Comparison of ENCODE assay signal across 14 mouse cellular contexts in genomic region chr9:78720888-78721798, GRCm38 (mm10).
DNase-seq lines count a peak whose midpoint lies in the region; ATAC-seq and TF ChIP-seq lines count a peak whose summit lies in the region.
"Had no signal": no experiment of that assay in that cellular context is flagged by ENCODE, and none has a peak within 500 bp of the region (broad histone marks: within the 10 kb centered on the region; RNA-seq: fewer than 3 reads in every experiment).

No protein-coding gene starts in this region.

- no peak overlapping the region for H3K4me3 ChIP-seq in forebrain, postnatal 0 days (ENCODE audit: low read depth, low read length)
- H3K4me3 ChIP-seq in forebrain, embryonic 10.5 days: no peak overlapping the region
- no peak overlapping the region for H3K4me3 ChIP-seq in layer of hippocampus, adult 2 months
- H3K4me3 ChIP-seq: embryonic facial prominence, embryonic 12.5 days; liver, embryonic 13.5 days had no signal

- WGBS in forebrain, postnatal 0 days: 63% methylated on average over 6 of the region's 6 CpGs
- WGBS in forebrain, embryonic 10.5 days: 79% methylated on average over 6 of the region's 6 CpGs

- ATAC-seq in forebrain, postnatal 0 days: no peak
- ATAC-seq: forebrain, embryonic 16.5 days had no signal

- H3K9ac ChIP-seq in forebrain, postnatal 0 days: no peak overlapping the region
- H3K9ac ChIP-seq: embryonic facial prominence, embryonic 12.5 days; liver, embryonic 13.5 days had no signal

- no peaks in the 10 kb centered on the region for H3K36me3 ChIP-seq in forebrain, postnatal 0 days (ENCODE audit: insufficient read depth)
- no peaks in the 10 kb centered on the region for H3K36me3 ChIP-seq in forebrain, embryonic 10.5 days (replicated peaks)
- H3K36me3 ChIP-seq: embryonic facial prominence, embryonic 12.5 days; liver, embryonic 13.5 days had no signal

- DNase-seq in forebrain, postnatal 0 days: no peak
- DNase-seq in forebrain, embryonic 10.5 days (ENCODE audit: extremely low spot score, low spot score): no peak
- no peak for DNase-seq in layer of hippocampus, adult 2 months (ENCODE audit: low spot score in 2 of 2)
- DNase-seq in layer of hippocampus, adult 8-10 months (ENCODE audit: low spot score in 2 of 2): no peak
- DNase-seq in 3T3-L1 (ENCODE audit: low read depth, low spot score): peak; percentile 19
- DNase-seq in NIH3T3 (ENCODE audit: low read depth): peak; percentile 47
- DNase-seq in adrenal gland, adult 2 months: no peak
- DNase-seq in cerebellum, adult 9-11 months: no peak
- DNase-seq: cerebellum, adult 8-10 months; heart, postnatal 10 days; liver, embryonic 13.5 days; thymus, postnatal 4 days had no signal

- no peak overlapping the region for H3K27ac ChIP-seq in forebrain, postnatal 0 days (ENCODE audit: low read depth, low read length)
- H3K27ac ChIP-seq in forebrain, embryonic 10.5 days: no peak overlapping the region
- H3K27ac ChIP-seq in layer of hippocampus, adult 2 months: no peak overlapping the region
- H3K27ac ChIP-seq: embryonic facial prominence, embryonic 12.5 days; liver, embryonic 13.5 days had no signal

- H3K4me2 ChIP-seq in forebrain, postnatal 0 days (ENCODE audit: low read depth): no peak overlapping the region
- H3K4me2 ChIP-seq: embryonic facial prominence, embryonic 12.5 days; liver, embryonic 13.5 days had no signal

- peak; percentile 35; the same call in 1 of the 2 replicates for TF ChIP-seq CTCF in forebrain, postnatal 0 days (IDR thresholded peaks at IDR 0.05; ENCODE audit: low read depth)
- peak; percentile 71 for TF ChIP-seq CTCF in layer of hippocampus, adult 2 months (conservative IDR thresholded peaks at IDR 0.05)

- no peaks in the 10 kb centered on the region for H3K9me3 ChIP-seq in forebrain, postnatal 0 days (ENCODE audit: low read length)
- H3K9me3 ChIP-seq in forebrain, embryonic 10.5 days: no peaks in the 10 kb centered on the region
- H3K9me3 ChIP-seq: embryonic facial prominence, embryonic 12.5 days; liver, embryonic 13.5 days had no signal

- no peaks in the 10 kb centered on the region for H3K27me3 ChIP-seq in forebrain, postnatal 0 days (ENCODE audit: insufficient read depth, low read length)
- H3K27me3 ChIP-seq in forebrain, embryonic 10.5 days (ENCODE audit: poor library complexity, severe bottlenecking): no peaks in the 10 kb centered on the region
- H3K27me3 ChIP-seq: embryonic facial prominence, embryonic 12.5 days; liver, embryonic 13.5 days had no signal

- no peaks in the 10 kb centered on the region for H3K4me1 ChIP-seq in forebrain, postnatal 0 days (ENCODE audit: insufficient read depth)
- H3K4me1 ChIP-seq in forebrain, embryonic 10.5 days: no peaks in the 10 kb centered on the region
- H3K4me1 ChIP-seq: embryonic facial prominence, embryonic 12.5 days; liver, embryonic 13.5 days had no signal

Comparison
In these comparisons a context has a peak if more than half of its experiments do, and no peak if none do; other contexts are left out.
1. DNase-seq: peak in 3T3-L1 (single experiment) and NIH3T3 (single experiment); none in forebrain, postnatal 0 days (single experiment), forebrain, embryonic 10.5 days (single experiment), layer of hippocampus, adult 2 months (0 of 2), layer of hippocampus, adult 8-10 months (0 of 2), adrenal gland, adult 2 months (single experiment) and cerebellum, adult 9-11 months (single experiment).